Mouse (Mus musculus): ENCODE measurements at regions not wholly inside any gene's neighbourhood (a gene's known extent, or its start where the extent isn't known, plus 50 kb on each side); places are given as distances from the start of the nearest gene placed in this dataset.

GRCm38 (mm10) chr2:166415481-166415965 lies 260.1 kb upstream of the Sulf2 start:
- no peak for DNase-seq (ENCODE audit: low read depth, low spot score)
- 61% methylated on average over 16 of the region's 16 CpGs for WGBS

GRCm38 (mm10) chr2:166414856-166415255 lies 259.4 kb upstream of the Sulf2 start:
- DNase-seq (ENCODE audit: low read depth, low spot score) = no peak
- 82% methylated on average over 8 of the region's 8 CpGs for WGBS

- WGBS = 39% methylated on average over 17 of the region's 17 CpGs
- DNase-seq (ENCODE audit: low read depth, low spot score) = no peak
These were observed 256.8 kb upstream of the Sulf2 start for GRCm38 (mm10) chr2:166412031-166412858.

GRCm38 (mm10) chr2:166409391-166409790 lies 253.9 kb upstream of the Sulf2 start:
- 84% methylated on average over 5 of the region's 5 CpGs for WGBS
- DNase-seq (ENCODE audit: low read depth, low spot score) = no peak

- DNase-seq (ENCODE audit: low read depth, low spot score) = no peak
- WGBS = 81% methylated on average over 4 of the region's 4 CpGs
These were observed 253.3 kb upstream of the Sulf2 start for GRCm38 (mm10) chr2:166408806-166409205.

- DNase-seq (ENCODE audit: low read depth, low spot score) = no peak
- 91% methylated on average over 16 of the region's 16 CpGs for WGBS
These were observed 252.5 kb upstream of the Sulf2 start for GRCm38 (mm10) chr2:166408009-166408408.

GRCm38 (mm10) chr2:166406826-166407225 lies 251.4 kb upstream of the Sulf2 start:
- no peak for DNase-seq (ENCODE audit: low read depth, low spot score)
- WGBS = 60% methylated on average over 11 of the region's 11 CpGs

- WGBS = 47% methylated on average over 10 of the region's 10 CpGs
- no peak for DNase-seq (ENCODE audit: low read depth, low spot score)
These were observed 247.9 kb upstream of the Sulf2 start for GRCm38 (mm10) chr2:166403319-166403718.

- 79% methylated on average over 3 of the region's 3 CpGs for WGBS
- no peak for DNase-seq (ENCODE audit: low read depth, low spot score)
These were observed 246.4 kb upstream of the Sulf2 start for GRCm38 (mm10) chr2:166401860-166402259.

- WGBS = 45% methylated on average over 10 of the region's 10 CpGs
- DNase-seq (ENCODE audit: low read depth, low spot score) = no peak
These were observed 244.8 kb upstream of the Sulf2 start for GRCm38 (mm10) chr2:166400304-166400703.

GRCm38 (mm10) chr2:166399140-166399830 lies 243.8 kb upstream of the Sulf2 start:
- no peak for DNase-seq (ENCODE audit: low read depth, low spot score)
- 18% methylated on average over 6 of the region's 6 CpGs for WGBS

- DNase-seq (ENCODE audit: low read depth, low spot score) = no peak
- WGBS = 57% methylated on average over 5 of the region's 5 CpGs
These were observed 243.3 kb upstream of the Sulf2 start for GRCm38 (mm10) chr2:166398774-166399139.

- 78% methylated on average over 10 of the region's 10 CpGs for WGBS
- no peak for DNase-seq (ENCODE audit: low read depth, low spot score)
These were observed 242.7 kb upstream of the Sulf2 start for GRCm38 (mm10) chr2:166398156-166398555.

- DNase-seq (ENCODE audit: low read depth, low spot score) = no peak
- WGBS = 66% methylated on average over 13 of the region's 13 CpGs
These were observed 239.2 kb upstream of the Sulf2 start for GRCm38 (mm10) chr2:166394666-166395065.

- WGBS = 62% methylated on average over 5 of the region's 5 CpGs
- DNase-seq (ENCODE audit: low read depth, low spot score) = no peak
These were observed 235.7 kb upstream of the Sulf2 start for GRCm38 (mm10) chr2:166391176-166391575.

GRCm38 (mm10) chr2:166388050-166388449 lies 232.6 kb upstream of the Sulf2 start:
- 63% methylated on average over 6 of the region's 6 CpGs for WGBS
- DNase-seq (ENCODE audit: low read depth, low spot score) = no peak

GRCm38 (mm10) chr2:166386817-166387216 lies 231.4 kb upstream of the Sulf2 start:
- WGBS = 59% methylated on average over 5 of the region's 5 CpGs
- no peak for DNase-seq (ENCODE audit: low read depth, low spot score)

- WGBS = 74% methylated on average over 6 of the region's 6 CpGs
- DNase-seq (ENCODE audit: low read depth, low spot score) = no peak
These were observed 229.1 kb upstream of the Sulf2 start for GRCm38 (mm10) chr2:166384583-166384982.

GRCm38 (mm10) chr2:166383356-166383755 lies 227.9 kb upstream of the Sulf2 start:
- 84% methylated on average over 5 of the region's 5 CpGs for WGBS
- DNase-seq (ENCODE audit: low read depth, low spot score) = no peak

- WGBS = 79% methylated on average over 7 of the region's 7 CpGs
These were observed 226.7 kb upstream of the Sulf2 start for GRCm38 (mm10) chr2:166382180-166382579.

GRCm38 (mm10) chr2:166380854-166381253 lies 225.4 kb upstream of the Sulf2 start:
- 74% methylated on average over 9 of the region's 9 CpGs for WGBS

More at GRCm38 (mm10) chr2:166382180-166382579, 226.7 kb upstream of the Sulf2 start:
- no peak for DNase-seq (ENCODE audit: low read depth, low spot score)

More at GRCm38 (mm10) chr2:166380854-166381253, 225.4 kb upstream of the Sulf2 start:
- DNase-seq (ENCODE audit: low read depth, low spot score) = no peak

All from large intestine, adult 2 months (tissue).